Mouse (Mus musculus): Measurements from ENCODE around the gene 1700003E16Rik.

The 1700003E16Rik gene

DNA sequence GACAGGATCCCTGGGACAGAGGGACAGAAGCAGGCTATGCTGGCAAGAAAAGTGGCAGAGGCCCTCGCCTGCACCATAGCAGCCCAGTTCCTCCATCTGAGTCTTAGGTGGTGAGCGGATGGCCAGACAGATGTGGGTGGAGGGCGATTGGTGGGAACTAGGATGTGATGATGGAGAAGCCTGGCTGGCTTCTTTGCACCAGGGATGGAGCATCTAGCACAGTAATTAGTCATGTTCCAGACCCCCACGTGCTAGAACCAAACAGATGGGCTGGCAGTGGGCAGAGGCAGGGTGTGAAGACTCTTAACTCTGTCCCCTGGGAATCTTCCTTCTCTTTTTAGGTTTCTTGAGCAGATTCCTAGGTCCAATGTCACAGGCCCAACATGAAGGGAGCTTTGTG is 47.1 kb downstream of the 1700003E16Rik start:
- DNase-seq (ENCODE audit: low read depth in 2 of 2, low spot score in 2 of 2), result no peak

GRCm38 (mm10) chr6:83205851-83206250 is 49.6 kb downstream of the 1700003E16Rik start:
- DNase-seq (ENCODE audit: low read depth in 2 of 2, low spot score in 2 of 2), result no peak

DNA sequence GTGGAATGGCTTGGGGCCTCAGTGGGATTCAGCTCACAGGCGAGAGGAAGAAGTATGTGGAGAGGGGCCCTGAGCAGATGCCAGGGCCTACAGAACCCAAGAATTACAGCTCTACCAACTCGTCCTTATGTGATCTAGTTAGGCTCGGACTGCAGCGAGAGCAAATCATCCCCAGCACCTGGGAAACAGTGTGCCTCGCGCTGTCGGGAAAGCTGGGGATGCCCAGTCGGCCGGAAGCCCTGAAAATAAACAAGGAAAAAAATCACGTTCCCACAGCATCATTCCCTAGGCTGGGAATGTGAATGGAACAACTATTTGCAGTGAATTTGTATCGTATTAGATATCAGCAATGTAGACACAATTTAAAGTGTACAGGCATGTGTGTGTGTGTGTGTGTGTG is 50.1 kb downstream of the 1700003E16Rik start:
- DNase-seq (ENCODE audit: low read depth in 2 of 2, low spot score in 2 of 2), result no peak

- DNase-seq (ENCODE audit: low read depth in 2 of 2, low spot score in 2 of 2), result no peak
Observed at GRCm38 (mm10) chr6:83207361-83208049, 51.3 kb downstream of the 1700003E16Rik start.

- no peak for DNase-seq (ENCODE audit: low read depth in 2 of 2, low spot score in 2 of 2)
Observed at GRCm38 (mm10) chr6:83208050-83208400, 51.8 kb downstream of the 1700003E16Rik start.

- DNase-seq (ENCODE audit: low read depth in 2 of 2, low spot score in 2 of 2), result no peak
Observed at GRCm38 (mm10) chr6:83210495-83210894, 54.3 kb downstream of the 1700003E16Rik start.

GRCm38 (mm10) chr6:83211526-83211925 is 55.3 kb downstream of the 1700003E16Rik start:
- DNase-seq (ENCODE audit: low read depth in 2 of 2, low spot score in 2 of 2), result no peak

Data from CD8-positive naive resting alpha-beta T cell, adult 2 months (primary cell).